Mouse (Mus musculus): ENCODE results near the gene Fuca2. TPM values are rescaled to one million over a fixed set of nuclear protein-coding genes. Genes with fewer than 3 reads are reported as not detected.

Gene Fuca2
- polyA plus RNA-seq, 1 experiment from 2014 or later, result 87.8 TPM

DNA sequence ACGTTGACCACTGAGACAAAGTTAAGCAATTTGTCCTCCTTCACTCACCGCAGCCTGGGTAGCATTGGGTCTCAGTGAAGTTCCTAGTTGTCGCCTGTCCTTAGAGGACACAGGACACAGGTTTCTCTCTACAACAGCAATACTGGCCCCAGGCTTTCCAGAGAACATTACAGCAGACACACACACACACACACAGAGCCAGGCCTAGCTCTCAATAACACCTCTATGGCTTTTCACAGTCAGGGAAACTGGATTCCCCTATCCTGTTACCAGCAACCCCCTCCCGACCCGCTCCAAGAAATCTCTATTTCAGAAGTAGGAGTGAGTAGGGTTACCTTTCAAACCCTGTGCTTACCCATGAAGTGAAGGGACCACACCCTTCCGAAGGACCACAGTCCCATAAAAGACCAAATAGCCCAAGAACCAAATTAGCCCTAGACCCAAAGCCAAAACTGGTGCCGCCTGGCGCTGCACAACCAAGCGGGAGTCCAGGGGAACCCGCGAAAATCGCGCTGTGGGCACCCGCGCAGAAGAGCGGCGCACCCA, 26.0 kb upstream of the Fuca2 start:
- Histone ChIP-seq H3K9ac (ENCODE audit: low read length) (peak overlapping the region; percentile 69), H3K27me3 (ENCODE audit: control insufficient read depth, insufficient read depth, low read length) (peaks cover 11% of the 10 kb centered on the region; the same call in 1 of the 2 replicates), H3K4me1 (ENCODE audit: control insufficient read depth in 2 of 2, insufficient read depth in 2 of 2, low read length in 2 of 2) (peaks cover 9 to 16% of the 10 kb centered on the region in 2 experiments; a peak in 2 of 4 replicates), H3K4me3 (ENCODE audit: control insufficient read depth in 1 of 2, insufficient read depth in 1 of 2, low read depth in 1 of 2, low read length in 2 of 2) (peak overlapping the region; percentile 75 to 92), H3K4me2 (ENCODE audit: low read length) (peak overlapping the region; percentile 96), H3K9me3 (ENCODE audit: control insufficient read depth, low read length) (no peaks in the 10 kb centered on the region), H3K27ac (replicated peaks in 1 of 2; ENCODE audit: control insufficient read depth in 1 of 2, insufficient read depth in 1 of 2, low read depth in 2 of 2, low read length in 2 of 2) (no peak overlapping the region), H3K36me3 (ENCODE audit: control insufficient read depth, insufficient read depth, low read length) (no peaks in the 10 kb centered on the region)
- WGBS, result 13% methylated on average over 17 of the region's 17 CpGs
- ATAC-seq (ENCODE audit: insufficient number of reproducible peaks, insufficient read depth, low FRiP score, low read depth), result no peak

DNA sequence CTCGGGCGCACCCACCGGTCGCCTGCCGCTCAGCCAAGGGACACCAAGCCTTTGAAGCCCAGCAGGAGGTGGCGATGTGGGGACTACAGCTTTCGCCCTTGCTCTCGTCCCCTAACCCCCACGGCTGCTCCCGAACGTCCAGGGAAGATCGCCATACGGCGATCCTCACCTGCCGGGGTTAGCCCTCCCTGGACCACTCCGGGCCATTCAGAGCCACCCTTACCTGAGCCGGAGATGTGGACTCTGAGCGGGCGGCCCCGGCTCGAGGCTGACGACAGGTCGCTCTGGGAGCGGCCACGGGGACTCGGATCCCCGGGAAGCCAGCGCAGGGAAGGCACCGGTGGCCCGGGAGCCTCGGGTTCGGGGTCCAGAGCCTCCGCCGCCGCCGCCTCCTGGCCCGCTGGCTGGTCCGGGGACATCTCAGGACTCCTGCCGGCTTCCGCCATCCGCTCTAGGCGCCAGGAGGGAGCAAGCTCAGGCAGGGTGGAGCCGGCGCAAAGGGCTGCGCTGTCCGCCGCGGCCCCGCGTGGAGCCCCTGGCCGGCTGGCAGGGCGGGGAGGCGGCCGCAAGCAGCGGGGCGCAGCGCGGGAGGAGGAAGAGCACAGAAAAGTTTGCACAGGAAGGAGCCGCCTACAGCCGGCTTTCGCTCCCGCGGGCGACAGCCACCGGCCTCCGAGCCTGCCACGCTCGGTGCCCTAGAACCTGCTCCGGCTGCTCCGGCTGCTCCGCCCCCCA, 25.3 kb upstream of the Fuca2 start, which contains the start of gene Phactr2:
Phactr2 (minus strand) TSS at position 580 of the 735 bp plus-strand sequence.
- Histone ChIP-seq H3K9me3 (ENCODE audit: control insufficient read depth, low read length) (no peaks in the 10 kb centered on the region), H3K9ac (ENCODE audit: low read length) (peak within 1 kb of the TSS; percentile 69), H3K4me1 (ENCODE audit: control insufficient read depth in 2 of 2, insufficient read depth in 2 of 2, low read length in 2 of 2) (peaks cover 9 to 13% of the 10 kb centered on the region in 2 experiments; a peak in 2 of 4 replicates), H3K36me3 (ENCODE audit: control insufficient read depth, insufficient read depth, low read length) (no peaks in the 10 kb centered on the region), H3K27ac (replicated peaks in 1 of 2; ENCODE audit: control insufficient read depth in 1 of 2, insufficient read depth in 1 of 2, low read depth in 2 of 2, low read length in 2 of 2) (no peak within 1 kb of the TSS; a peak in 1 of 4 replicates), H3K4me3 (ENCODE audit: control insufficient read depth in 1 of 2, insufficient read depth in 1 of 2, low read depth in 1 of 2, low read length in 2 of 2) (peak within 1 kb of the TSS; percentile 75 to 92), H3K4me2 (ENCODE audit: low read length) (peak within 1 kb of the TSS; percentile 96), H3K27me3 (ENCODE audit: control insufficient read depth, insufficient read depth, low read length) (peaks cover 11% of the 10 kb centered on the region; the same call in 1 of the 2 replicates)
- WGBS, result under 1% methylated on average over 68 of the region's 71 CpGs
- peak; percentile 63 for ATAC-seq (ENCODE audit: insufficient number of reproducible peaks, insufficient read depth, low FRiP score, low read depth)

DNA sequence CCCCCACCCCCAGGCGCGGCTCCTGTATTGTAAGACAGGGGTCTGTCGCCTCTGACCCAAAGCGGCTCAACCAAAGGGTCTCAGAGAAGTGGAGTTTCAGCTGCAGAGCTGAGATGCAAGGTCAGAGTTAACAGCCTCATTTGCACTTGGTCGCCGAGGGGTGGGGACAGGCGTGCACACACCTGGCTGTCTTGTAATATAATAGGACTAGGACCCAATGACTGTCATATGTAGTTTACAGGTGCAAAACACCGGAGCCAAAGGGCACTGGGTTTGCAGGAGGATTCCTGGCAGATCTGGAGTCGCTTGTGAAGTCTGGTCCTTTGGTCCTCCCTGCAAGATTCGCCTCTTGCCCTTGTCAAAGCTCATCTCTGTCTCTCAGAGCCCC, 24.8 kb upstream of the Fuca2 start:
- Histone ChIP-seq H3K4me1 (ENCODE audit: control insufficient read depth in 2 of 2, insufficient read depth in 2 of 2, low read length in 2 of 2) (peaks cover 9 to 13% of the 10 kb centered on the region in 2 experiments; a peak in 2 of 4 replicates), H3K36me3 (ENCODE audit: control insufficient read depth, insufficient read depth, low read length) (no peaks in the 10 kb centered on the region), H3K9ac (ENCODE audit: low read length) (peak overlapping the region; percentile 69), H3K27me3 (ENCODE audit: control insufficient read depth, insufficient read depth, low read length) (peaks cover 11% of the 10 kb centered on the region; the same call in 1 of the 2 replicates), H3K27ac (replicated peaks in 1 of 2; ENCODE audit: control insufficient read depth in 1 of 2, insufficient read depth in 1 of 2, low read depth in 2 of 2, low read length in 2 of 2) (no peak overlapping the region), H3K9me3 (ENCODE audit: control insufficient read depth, low read length) (no peaks in the 10 kb centered on the region), H3K4me3 (ENCODE audit: control insufficient read depth in 1 of 2, insufficient read depth in 1 of 2, low read depth in 1 of 2, low read length in 2 of 2) (peak overlapping the region; percentile 75 to 92), H3K4me2 (ENCODE audit: low read length) (peak overlapping the region; percentile 96)
- 3% methylated on average over 9 of the region's 10 CpGs for WGBS
- no peak for ATAC-seq (ENCODE audit: insufficient number of reproducible peaks, insufficient read depth, low FRiP score, low read depth)

DNA sequence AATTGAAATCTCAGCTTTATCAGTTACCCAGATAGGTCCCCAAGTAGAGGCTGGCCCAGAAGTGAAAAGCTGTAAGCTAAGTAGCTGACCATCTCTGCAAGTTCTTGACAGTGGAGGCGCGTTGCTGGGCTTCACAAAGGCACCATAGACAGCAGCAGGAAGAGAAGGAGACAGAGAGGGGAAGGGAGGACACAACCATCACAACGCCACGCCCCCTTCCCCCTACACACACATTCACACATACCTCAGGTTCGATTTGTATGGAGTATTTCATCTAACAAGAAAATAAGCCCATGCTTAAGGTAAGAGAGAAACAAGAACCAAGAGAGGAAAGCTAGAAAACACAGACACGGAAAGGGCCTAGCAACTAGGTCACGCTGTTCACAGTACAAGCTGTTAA, 24.2 kb upstream of the Fuca2 start:
- Histone ChIP-seq H3K9ac (ENCODE audit: low read length) (no peak overlapping the region), H3K4me2 (ENCODE audit: low read length) (peak overlapping the region; percentile 96), H3K36me3 (ENCODE audit: control insufficient read depth, insufficient read depth, low read length) (no peaks in the 10 kb centered on the region), H3K9me3 (ENCODE audit: control insufficient read depth, low read length) (no peaks in the 10 kb centered on the region), H3K27me3 (ENCODE audit: control insufficient read depth, insufficient read depth, low read length) (peaks cover 11% of the 10 kb centered on the region; the same call in 1 of the 2 replicates), H3K4me3 (ENCODE audit: control insufficient read depth in 1 of 2, insufficient read depth in 1 of 2, low read depth in 1 of 2, low read length in 2 of 2) (0 out of 4 replicates have a peak overlapping the region, but pooled peaks have one; percentile 75 to 92), H3K4me1 (ENCODE audit: control insufficient read depth in 2 of 2, insufficient read depth in 2 of 2, low read length in 2 of 2) (peaks cover 9 to 13% of the 10 kb centered on the region in 2 experiments; a peak in 2 of 4 replicates), H3K27ac (replicated peaks in 1 of 2; ENCODE audit: control insufficient read depth in 1 of 2, insufficient read depth in 1 of 2, low read depth in 2 of 2, low read length in 2 of 2) (no peak overlapping the region)
- 23% methylated on average over 7 of the region's 7 CpGs for WGBS
- no peak for ATAC-seq (ENCODE audit: insufficient number of reproducible peaks, insufficient read depth, low FRiP score, low read depth)

DNA sequence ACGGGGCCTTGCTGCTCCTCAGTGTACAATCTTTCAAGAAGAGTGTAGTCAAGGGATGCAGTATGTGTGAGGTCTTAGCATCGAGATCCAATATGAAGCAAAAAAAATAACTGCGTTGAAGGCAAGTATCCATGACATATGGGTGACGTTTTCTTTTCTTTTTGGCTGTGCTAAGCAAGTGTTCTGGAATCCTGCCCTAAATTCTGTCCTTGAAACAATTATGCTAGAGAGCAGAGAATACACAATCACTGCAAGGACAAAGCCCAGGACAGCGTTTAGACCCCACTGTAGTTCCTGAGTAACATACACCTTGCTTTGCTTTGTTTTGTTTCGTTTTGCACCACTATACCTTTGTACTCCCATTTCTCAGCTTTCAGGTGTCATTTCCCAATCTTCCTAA, 20.0 kb upstream of the Fuca2 start:
- no peak for ATAC-seq (ENCODE audit: insufficient number of reproducible peaks, insufficient read depth, low FRiP score, low read depth)
- no peaks in the 10 kb centered on the region for H3K9me3 ChIP-seq (ENCODE audit: control insufficient read depth, low read length)
- no peak overlapping the region for H3K4me2 ChIP-seq (ENCODE audit: low read length)
- no peaks in the 10 kb centered on the region for H3K36me3 ChIP-seq (ENCODE audit: control insufficient read depth, insufficient read depth, low read length)
- WGBS, result 76% methylated on average over 6 of the region's 6 CpGs
- H3K9ac ChIP-seq (ENCODE audit: low read length), result no peak overlapping the region
- no peak overlapping the region for H3K4me3 ChIP-seq (ENCODE audit: control insufficient read depth in 1 of 2, insufficient read depth in 1 of 2, low read depth in 1 of 2, low read length in 2 of 2)
- peaks cover 4% of the 10 kb centered on the region; the same call in 1 of the 2 replicates for H3K27me3 ChIP-seq (ENCODE audit: control insufficient read depth, insufficient read depth, low read length)
- no peak overlapping the region for H3K27ac ChIP-seq (replicated peaks in 1 of 2; ENCODE audit: control insufficient read depth in 1 of 2, insufficient read depth in 1 of 2, low read depth in 2 of 2, low read length in 2 of 2)
- H3K4me1 ChIP-seq (ENCODE audit: control insufficient read depth in 2 of 2, insufficient read depth in 2 of 2, low read length in 2 of 2), result peaks cover 7% of the 10 kb centered on the region in 2 experiments; a peak in 1 of 4 replicates

DNA sequence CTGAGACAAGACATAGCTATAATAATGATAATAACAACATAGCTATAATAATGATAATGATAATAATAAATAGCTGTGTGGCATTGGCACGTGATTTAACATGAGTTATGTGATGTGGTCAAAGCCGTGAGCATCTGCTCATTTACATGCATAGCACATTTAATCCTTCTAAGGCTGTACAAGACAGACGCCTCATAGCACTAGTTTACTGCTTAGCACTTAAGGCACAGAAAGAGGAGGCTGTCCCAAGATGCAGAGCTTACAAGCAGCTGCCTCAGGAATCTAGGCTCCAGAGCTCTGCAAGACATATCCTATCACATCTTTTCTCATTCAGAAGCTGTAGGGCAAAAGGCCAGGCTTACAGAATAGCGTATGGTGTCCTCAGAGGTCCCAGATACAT, 13.4 kb upstream of the Fuca2 start:
- H3K4me1 ChIP-seq (ENCODE audit: control insufficient read depth in 2 of 2, insufficient read depth in 2 of 2, low read length in 2 of 2), result peaks cover 7 to 9% of the 10 kb centered on the region in 2 experiments
- H3K9ac ChIP-seq (ENCODE audit: low read length), result no peak overlapping the region
- ATAC-seq (ENCODE audit: insufficient number of reproducible peaks, insufficient read depth, low FRiP score, low read depth), result no peak
- no peaks in the 10 kb centered on the region for H3K27me3 ChIP-seq (ENCODE audit: control insufficient read depth, insufficient read depth, low read length)
- H3K9me3 ChIP-seq (ENCODE audit: control insufficient read depth, low read length), result no peaks in the 10 kb centered on the region
- no peak overlapping the region for H3K4me2 ChIP-seq (ENCODE audit: low read length)
- H3K27ac ChIP-seq (replicated peaks in 1 of 2; ENCODE audit: control insufficient read depth in 1 of 2, insufficient read depth in 1 of 2, low read depth in 2 of 2, low read length in 2 of 2), result no peak overlapping the region
- 72% methylated on average over 4 of the region's 4 CpGs for WGBS
- no peaks in the 10 kb centered on the region for H3K36me3 ChIP-seq (ENCODE audit: control insufficient read depth, insufficient read depth, low read length)
- no peak overlapping the region for H3K4me3 ChIP-seq (ENCODE audit: control insufficient read depth in 1 of 2, insufficient read depth in 1 of 2, low read depth in 1 of 2, low read length in 2 of 2)

DNA sequence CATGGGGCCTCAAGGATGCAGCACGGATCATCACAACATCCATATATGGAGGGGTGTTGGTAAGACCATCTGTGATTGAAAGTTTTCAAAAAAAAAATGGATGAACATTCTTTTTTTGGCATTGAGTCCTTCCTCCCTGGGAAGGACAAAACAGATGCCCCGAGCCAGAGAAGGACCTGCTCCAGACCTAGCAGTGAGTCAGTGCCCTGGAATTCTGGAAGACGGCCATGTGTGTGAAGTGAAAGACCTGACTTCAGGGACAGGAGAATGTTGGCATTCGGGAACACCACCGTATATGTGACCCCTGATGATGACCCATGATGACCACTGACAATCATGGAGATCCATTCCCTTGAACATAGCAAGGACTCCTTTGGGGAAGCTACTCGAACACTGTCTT, 9.7 kb upstream of the Fuca2 start:
- no peaks in the 10 kb centered on the region for H3K36me3 ChIP-seq (ENCODE audit: control insufficient read depth, insufficient read depth, low read length)
- 34% methylated on average over 6 of the region's 6 CpGs for WGBS
- H3K4me2 ChIP-seq (ENCODE audit: low read length), result no peak overlapping the region
- no peaks in the 10 kb centered on the region for H3K9me3 ChIP-seq (ENCODE audit: control insufficient read depth, low read length)
- no peaks in the 10 kb centered on the region for H3K27me3 ChIP-seq (ENCODE audit: control insufficient read depth, insufficient read depth, low read length)
- peak overlapping the region; percentile 36 to 55 for H3K27ac ChIP-seq (replicated peaks in 1 of 2; ENCODE audit: control insufficient read depth in 1 of 2, insufficient read depth in 1 of 2, low read depth in 2 of 2, low read length in 2 of 2)
- ATAC-seq (ENCODE audit: insufficient number of reproducible peaks, insufficient read depth, low FRiP score, low read depth), result no peak; the same call in 1 of the 2 replicates
- H3K4me3 ChIP-seq (ENCODE audit: control insufficient read depth in 1 of 2, insufficient read depth in 1 of 2, low read depth in 1 of 2, low read length in 2 of 2), result no peak overlapping the region
- H3K9ac ChIP-seq (ENCODE audit: low read length), result no peak overlapping the region
- H3K4me1 ChIP-seq (ENCODE audit: control insufficient read depth in 2 of 2, insufficient read depth in 2 of 2, low read length in 2 of 2), result peaks cover 7 to 9% of the 10 kb centered on the region in 2 experiments
